Mouse (Mus musculus) olfactory bulb, adult 2 months (tissue): ENCODE results near the gene L3mbtl4.

Source experiments
- CTCF ChIP-seq: fragments of 200-500 bp; IDR thresholded peaks from 2 replicates; pipeline ENCODE4 v1.5.1; 2012; ENCODE audit warnings: low read depth, mild to moderate bottlenecking, low read length, moderate library complexity; ENCODE audit not compliant: insufficient read depth
- POLR2A ChIP-seq: fragments of 200-500 bp; IDR thresholded peaks from 2 replicates; pipeline ENCODE4 v1.6.1; 2012; ENCODE audit warnings: mild to moderate bottlenecking, low read depth, low read length, moderate library complexity; ENCODE audit not compliant: insufficient read depth

- TF ChIP-seq CTCF (no peak), POLR2A (no peak)
Observed at GRCm38 (mm10) chr17:68467311-68467710, 193.7 kb downstream of the L3mbtl4 start.
